Mouse (Mus musculus) CD8-positive naive resting alpha-beta T cell, adult 2 months (primary cell): Measurements from ENCODE around the gene Cpt1c.
A peak's percentile ranks its signal among the peaks of the same experiment; 100 is the strongest.
"Not testable (repeated sequence)": the region's sequence is repeated elsewhere in the genome, so short reads cannot be mapped to it uniquely, and the experiment has no call there.

Experiments
- DNase-seq, 2 experiments: peaks; one replicate each; pipeline ENCODE4 v3.0.0; 2022; ENCODE audit warnings: low read depth in 2 of 2, low spot score in 2 of 2

Gene Cpt1c

DNA sequence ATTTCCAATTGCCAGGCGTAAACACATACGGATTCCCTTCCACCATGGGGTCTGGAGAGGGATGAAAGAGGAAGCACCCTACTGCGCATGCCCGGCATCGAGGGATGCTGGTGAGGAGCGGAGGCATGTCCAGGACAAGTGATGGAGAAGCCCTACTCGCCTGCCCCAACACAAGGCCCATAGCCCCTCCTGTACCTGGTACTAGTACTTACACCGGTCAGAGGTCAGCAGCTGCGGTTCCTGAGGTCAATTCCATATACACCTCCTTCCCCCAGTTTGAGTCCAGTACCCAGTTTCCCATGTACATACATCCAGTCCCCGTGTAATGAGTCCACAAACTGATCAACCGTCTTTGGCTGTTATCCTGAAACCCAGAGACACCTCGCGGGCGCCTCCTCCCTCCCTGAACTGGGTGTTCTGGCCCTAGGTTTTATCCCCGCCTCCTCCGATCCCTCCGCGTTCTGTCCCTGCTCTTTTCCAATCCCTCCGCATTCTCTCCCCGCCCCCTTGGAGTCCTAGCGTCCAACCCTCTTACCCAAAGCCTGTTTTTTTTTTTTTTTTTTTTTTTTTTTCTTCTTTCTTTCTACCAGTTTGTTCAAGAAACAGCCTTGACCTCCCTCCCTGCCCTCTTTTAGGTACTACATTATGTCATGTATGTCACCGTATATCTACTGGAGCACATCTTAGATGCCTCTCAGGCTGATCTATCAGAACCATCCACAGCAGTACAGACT, at the start of gene Cpt1c:
TSS of gene Cpt1c (minus strand) at position 469 of the 734 bp plus-strand sequence.
- no peak for DNase-seq

DNA sequence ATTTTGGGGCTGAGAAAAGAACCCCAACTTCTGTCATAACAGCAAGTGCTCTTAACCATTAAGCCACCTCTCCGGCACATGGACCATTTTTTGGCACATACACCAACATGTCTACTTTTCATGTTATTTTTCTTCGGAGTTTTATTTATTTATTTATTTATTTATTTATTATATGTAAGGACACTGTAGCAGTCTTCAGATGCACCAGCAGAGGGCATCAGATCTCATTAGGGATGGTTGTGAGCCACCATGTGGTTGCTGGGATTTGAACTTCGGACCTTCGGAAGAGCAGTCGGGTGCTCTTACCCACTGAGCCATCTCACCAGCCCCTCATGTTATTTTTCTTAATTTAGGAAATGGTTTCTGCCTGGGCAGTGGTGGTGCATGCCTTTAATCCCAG, 49.1 kb upstream of the Cpt1c start:
- not testable (repeated sequence) for DNase-seq

DNA sequence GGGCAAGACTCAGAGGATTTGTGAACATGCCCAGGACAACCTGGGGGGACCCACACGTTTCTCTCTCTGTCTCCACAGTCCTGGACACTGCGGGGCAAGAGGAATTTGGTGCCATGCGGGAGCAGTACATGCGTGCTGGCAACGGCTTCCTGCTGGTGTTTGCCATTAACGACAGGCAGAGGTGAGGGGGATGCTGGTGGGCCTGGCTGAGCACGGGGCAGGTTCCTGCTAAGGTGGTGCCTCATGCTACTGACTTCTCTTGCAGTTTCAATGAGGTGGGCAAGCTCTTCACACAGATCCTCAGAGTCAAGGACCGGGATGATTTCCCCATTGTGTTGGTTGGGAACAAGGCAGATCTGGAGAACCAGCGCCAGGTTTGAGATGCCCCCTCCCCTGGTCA, 45.6 kb upstream of the Cpt1c start:
- DNase-seq = no peak

DNA sequence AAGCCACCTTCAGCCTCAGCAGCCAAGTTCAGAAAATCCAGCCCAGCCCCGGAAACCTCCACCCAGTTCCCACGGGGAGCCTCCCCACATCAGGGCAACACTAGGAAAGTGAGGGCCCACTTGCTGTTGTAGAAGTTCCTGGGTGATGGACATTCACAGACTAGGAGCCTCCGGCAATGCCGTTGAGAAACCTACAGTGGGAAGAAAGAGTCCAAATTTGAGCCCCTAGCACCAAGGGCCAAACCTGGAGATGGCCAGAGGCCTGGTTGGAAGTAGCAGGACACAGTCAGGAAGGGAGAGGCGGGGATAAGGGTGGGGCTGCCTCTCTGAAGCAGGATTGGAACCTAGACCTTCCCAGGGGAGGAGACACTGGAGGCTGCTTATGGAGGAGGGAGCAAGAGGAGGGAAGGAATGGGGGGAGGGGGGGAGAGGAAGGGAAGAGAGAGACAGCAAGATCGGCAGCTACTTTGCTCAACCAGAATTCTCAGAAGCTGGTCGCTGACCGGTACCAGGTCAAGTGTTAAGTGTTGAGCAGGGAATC, 44.5 kb upstream of the Cpt1c start:
- peak in 1 of 2 experiments; percentile 15 for DNase-seq

DNA sequence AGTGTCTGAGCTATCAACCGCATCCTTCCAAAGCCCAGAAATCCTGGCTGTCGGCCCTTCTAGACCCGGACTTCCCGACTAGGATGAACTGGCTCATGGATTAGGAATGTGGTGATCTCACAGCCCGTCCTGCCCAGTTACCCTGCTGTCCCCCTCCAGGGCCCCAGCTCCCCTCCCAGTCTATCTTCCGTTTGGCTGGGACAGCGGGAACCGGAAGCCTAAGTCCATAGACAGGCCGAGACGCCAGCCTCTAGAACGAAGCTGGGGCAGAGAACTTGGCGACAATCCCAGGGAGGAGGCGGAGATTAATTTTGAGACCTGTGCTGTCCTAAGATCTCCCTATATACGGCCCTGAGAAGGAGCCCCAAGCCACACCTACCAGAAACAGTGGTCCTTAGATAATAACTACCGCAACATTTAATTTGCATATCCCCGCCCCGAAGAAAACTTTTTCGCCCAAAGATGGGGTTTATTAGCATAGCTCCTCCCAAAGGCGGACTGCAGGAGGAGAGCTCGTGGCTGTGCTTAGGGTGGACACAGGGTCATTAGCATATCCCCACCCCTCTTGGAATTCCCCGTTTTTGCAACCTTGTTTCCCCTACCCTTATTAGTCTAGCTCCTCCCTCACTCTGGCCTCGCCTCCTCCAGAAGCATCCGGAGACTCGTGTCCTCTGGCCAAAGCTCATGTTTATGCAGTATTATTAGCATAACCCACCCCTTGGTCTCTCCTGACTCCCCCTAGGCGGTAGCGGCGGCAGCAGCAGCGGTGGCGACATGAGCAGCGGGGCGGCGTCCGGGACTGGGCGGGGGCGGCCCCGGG, 42.8 kb upstream of the Cpt1c start, which contains the start of gene Rras:
TSS of gene Rras (plus strand) at position 720 of the 820 bp plus-strand sequence.
- peak; percentile 84 to 87 for DNase-seq

DNA sequence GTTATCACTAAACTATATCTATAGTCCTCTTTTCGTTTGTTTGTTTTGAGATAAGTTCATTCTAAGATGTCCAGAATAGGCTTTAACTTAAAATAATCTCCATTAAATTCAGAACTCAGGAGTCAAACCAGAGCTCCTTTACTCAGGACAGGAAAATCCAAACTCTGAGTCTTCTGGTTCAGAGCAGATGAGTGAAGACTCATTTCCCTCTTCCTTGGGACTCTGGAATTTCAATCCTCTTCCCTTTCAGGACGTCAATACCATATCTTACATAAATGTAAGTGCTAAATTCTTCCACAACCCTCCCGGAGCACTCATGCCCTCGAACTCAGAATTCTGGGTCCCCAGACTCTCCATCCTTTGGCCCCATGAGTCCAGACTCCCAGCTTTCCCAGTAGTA, 42.1 kb upstream of the Cpt1c start:
- no peak for DNase-seq

DNA sequence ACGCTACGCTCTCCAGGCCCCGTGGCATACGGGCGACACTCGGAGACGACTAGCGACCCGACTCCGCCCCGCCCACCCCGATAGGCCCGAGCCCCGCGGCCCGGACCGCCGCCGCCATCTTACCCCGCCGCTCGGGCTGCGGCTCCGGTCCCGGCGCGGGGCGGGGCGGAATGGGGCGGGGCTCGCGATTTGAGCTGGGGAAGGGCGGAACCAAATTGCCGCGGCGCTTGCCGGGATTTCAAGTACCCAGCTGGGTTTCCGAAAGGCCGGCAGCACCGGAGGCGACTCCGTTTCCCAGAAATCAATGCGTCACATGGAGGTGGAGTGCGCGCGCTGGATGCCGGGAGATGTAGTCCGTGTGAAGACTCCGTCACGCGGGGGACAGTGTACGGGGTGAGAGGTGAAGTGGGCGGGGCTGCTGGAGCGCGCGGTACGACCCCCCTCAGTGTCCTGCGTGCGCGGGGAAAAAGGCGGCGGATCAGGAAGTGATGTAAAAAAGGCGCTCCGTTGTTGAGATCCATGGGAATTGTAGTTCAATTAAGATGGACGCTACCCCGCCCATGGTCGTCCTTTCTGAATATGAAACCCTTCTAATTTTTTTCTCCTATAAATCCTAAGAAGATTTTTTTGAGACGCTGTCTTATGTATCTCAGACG, 41.4 kb upstream of the Cpt1c start, which contains the start of gene Scaf1:
TSS of gene Scaf1 (minus strand) at position 407 of the 656 bp plus-strand sequence.
- DNase-seq = peak; percentile 97 to 98

DNA sequence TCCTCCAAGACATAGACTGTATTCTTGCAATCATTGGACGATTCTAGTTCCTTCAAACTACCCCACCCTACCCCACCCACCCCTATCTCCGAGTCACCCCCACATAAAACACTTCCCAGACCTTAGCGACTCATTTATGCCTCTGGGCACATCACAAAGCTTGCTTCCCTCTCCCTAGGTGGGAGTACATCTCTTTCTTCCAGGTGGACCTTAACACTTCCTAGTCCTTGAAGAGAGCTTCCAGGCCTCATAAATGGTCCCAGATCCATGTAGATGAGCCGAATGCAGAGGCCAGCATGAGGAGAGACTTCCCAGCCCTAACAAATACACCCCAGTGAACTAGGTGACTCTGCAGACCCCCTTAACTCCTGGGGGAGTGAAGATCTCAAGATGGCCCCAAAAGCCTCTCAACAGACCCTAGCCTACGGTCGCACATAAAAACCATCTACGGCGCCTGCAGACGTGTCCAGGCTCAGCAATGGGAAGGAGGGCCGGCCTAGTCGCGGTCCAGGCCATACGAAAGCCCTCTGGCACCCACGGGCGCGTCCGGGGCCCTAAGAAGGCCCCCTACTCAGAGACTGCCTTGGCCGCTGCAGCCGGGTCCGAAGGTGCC, 40.8 kb upstream of the Cpt1c start:
- DNase-seq = peak in 1 of 2 experiments; percentile 10

DNA sequence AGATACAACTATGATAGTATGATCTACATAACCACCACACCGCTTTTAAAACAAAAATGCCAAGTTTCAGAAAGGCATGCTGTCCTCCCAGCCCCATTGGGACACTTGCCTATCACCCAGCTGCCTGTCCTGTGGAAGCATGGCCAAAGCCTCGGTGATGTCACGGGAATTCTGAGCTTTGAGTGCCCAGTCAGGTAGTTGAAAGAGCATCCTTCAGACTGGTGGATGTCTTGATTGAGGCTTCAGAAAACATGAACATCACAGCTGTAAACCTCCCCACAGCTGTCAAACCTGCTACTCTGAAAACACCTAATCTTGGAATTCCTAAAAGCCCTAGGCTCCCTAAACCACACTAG, 39.4 kb upstream of the Cpt1c start:
- DNase-seq = no peak

DNA sequence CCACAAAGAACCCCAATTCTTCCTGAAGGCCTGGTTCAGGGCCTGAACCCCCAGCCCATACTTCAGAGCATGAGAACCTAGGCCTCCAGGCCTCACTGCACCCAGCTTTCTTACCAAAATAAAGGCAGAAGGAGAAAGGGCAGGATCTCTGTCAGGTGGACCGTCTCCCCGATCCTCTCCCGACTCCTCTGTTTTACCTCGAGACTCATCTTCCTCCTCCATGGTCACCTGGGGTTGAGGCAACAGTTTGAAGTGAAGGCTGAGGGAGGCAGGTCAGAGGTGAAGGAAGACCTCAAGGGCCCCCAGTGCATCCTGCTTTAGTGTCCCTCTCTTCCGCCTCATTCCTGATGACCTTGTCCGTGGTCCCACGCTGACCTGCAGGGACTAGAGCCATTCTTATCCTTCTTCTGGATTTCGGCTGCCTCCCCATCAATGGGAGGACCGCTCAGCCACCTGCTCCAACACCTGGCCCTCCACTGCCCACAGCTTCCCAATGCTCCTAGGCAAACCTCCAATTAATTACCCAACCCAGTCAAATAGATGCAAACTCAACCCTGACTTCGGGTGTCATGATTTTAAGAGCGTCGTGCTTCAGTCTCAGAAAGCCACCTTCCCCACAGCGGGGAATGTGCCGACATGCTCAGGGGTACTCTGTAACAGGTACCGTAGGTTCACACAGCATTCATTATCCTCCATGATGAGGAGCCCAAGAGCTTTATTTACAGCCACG, 38.9 kb upstream of the Cpt1c start:
- DNase-seq = no peak

DNA sequence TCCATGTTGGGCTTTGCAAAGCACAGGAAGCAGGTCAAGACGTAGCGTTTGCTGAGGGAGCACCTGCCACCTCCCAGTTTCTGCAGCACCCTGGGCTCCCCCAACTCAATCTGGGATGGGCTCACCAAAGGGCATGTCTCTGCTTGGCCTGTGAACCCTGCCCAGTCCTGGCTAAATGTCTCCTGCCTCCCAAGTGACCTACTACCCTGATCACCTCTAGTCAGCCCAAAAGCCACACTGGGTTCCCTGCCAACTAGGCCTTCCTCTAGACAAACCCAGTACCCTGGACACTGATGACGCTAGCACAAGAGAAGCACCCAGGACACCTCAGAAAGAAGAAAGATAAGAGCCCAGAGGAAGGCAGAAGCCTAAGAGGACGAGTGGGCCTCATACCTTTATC, 38.2 kb upstream of the Cpt1c start:
- no peak for DNase-seq

DNA sequence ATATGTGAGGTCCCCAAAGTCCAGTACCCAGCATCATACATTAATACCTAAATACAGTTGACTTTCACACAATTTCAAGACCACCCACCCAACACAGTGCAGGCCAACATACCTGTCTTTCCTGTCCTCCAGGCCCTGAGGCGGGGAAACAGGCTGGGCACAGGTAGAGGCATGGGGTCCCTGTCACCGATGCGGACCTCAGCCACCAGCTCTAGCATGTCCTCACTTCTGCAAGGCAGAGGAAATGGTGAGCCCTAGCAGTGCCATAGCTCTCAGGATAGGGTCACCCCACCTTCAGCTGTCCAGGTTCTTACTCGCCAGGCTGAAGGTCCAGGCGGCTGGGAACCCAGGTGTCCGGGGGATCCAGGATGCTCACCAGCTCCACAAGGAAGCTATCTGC, 37.4 kb upstream of the Cpt1c start:
- DNase-seq = no peak

DNA sequence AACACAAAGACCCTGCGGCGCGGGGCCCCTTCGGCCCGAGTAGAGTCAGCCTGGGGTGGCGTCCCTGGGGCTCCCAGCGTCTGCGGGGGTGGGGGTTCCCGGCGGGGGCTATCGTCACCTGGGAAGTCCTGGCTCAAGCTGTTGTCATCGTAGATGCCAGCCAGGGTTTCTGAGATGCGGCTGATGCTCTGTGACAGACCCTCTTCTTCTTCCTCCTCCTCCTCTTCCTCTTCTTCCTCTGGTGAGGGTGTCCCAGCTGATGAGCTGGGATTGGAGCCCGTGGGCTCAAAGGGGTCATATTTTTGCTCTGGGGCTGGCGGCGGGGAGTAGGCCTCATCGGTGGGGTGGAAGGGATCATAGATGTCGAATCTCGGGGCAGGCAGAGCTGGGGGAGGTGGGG, 33.8 kb upstream of the Cpt1c start:
- DNase-seq = no peak

DNA sequence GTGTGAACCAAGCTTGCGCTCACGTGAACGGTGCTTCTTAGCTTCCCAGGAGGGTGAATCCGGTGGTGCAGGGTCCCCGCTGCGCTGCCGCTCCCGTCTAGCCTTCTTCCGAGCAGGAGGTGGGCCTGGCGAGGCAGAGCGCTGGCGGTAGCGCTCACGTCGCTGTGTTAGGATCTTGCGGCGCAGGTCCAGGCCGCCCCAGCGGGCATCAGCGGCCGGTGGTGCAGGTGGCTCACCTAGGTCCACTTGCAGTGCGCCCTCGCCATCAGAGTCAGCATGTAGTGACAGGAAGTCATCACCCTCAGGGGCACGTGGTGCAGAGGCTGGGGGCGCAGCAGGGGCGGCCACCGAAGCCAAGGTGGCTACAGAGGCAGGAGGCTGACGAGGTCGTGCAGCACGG, 33.2 kb upstream of the Cpt1c start:
- no peak for DNase-seq

DNA sequence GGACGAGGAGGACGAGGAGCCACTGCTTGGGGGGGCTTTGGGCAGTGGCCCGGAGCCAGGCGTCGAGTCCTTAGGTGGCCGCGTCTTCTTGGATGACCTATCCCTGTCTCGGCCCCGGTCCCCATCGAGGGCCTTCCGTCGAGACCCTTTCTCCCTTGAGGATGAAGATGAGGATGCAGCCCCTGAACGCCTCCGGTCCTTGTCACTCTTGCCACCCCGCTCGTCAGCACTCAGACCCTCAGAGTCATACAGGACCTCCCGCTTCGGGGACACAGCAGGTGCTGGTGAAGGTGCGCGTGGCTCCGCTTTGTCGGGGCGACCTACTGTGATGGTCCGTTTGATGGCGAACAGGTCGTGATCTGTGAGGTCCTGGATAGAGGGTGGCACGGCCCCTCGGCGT, 32.5 kb upstream of the Cpt1c start:
- DNase-seq = no peak

DNA sequence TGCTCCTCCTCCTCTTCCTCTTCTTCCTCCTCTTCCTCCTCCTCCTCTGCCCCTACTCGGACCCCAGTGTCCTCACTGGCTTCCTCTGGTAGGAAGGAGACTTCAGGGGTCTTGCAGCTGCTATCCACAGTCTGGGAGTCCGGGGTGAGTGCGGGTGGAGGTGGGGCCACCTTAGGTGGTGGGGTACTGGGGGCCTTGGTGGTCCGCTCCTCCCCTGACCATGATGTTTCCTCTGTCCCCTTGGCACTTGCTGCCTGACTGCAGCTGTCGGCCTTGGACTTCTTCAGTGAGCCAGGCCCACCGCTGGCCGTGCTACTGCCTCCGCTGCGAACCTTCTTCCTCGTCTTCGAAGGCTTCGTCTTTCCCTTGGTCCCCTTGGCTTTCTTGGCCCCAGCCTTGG, 31.9 kb upstream of the Cpt1c start:
- DNase-seq = no peak

DNA sequence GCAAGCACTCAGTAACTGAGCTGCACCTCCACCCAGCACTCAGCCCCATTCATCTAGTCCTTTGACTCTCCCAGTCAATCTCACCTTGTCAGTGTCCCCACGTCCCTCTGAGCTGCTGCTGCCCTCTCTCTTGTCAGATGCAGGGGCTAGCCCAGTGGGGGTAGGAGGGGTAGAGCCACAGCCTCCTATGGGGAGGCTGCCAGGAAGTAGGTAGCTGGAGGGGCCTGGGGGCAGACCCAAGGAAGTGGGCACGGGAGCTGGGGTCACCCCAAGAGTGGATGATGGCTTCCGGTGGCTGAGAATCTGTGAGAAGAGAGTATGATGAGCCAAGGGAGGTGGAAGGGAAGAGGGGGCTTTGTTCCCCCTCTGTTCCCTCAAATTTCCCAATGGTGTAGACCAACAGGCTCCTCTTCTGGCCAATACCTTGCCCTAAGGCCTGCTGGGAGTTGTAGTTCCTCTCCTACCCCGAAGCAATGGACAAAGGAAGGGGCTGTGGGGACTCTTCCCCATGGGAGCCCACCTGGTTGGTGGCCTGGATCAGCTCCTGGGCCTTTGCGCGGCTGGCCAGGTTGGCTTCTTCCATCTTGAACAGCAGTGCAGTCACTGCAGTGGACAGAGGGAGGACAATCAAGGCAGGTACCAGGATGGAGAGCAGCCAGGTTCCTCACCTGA, 30.8 kb upstream of the Cpt1c start:
- no peak for DNase-seq

DNA sequence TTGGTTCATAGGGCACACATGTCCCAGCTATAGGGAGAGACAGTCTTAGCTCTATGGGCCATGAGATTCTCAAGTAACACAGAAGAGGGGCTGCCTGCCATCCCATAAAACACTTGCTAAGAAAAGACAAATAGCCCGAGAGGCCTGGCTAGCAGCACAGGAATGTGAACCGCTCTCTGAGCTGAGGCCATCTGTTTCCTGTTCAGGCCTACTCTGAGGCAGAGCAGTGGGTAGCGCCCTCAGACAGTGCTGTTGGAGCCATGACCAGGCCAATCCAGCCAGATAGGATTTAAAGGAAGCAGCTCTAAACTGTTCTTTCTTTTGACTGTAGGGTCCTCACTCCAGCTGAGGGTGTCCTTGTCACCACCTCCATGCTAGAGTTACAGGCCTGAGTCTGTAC, 29.9 kb upstream of the Cpt1c start:
- no peak for DNase-seq

DNA sequence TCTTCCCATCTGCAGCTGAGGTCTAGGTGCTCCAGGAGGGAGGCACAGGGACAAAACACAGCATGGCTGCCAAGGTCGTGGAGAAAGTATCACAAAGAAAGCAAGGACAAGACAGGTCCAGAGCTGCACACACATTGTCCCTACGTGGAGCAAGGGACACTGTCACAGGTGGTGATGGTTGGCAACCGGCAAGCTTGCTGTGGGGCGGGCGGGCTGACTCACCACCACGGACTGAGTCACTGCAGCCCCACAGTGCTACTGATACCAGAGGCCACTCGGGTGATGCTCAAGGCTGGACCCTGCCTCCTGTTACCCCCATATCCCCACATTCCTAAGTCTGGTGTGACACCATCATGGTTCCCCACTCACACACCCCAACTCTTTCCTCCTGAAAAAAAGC, 27.8 kb upstream of the Cpt1c start:
- DNase-seq = no peak

DNA sequence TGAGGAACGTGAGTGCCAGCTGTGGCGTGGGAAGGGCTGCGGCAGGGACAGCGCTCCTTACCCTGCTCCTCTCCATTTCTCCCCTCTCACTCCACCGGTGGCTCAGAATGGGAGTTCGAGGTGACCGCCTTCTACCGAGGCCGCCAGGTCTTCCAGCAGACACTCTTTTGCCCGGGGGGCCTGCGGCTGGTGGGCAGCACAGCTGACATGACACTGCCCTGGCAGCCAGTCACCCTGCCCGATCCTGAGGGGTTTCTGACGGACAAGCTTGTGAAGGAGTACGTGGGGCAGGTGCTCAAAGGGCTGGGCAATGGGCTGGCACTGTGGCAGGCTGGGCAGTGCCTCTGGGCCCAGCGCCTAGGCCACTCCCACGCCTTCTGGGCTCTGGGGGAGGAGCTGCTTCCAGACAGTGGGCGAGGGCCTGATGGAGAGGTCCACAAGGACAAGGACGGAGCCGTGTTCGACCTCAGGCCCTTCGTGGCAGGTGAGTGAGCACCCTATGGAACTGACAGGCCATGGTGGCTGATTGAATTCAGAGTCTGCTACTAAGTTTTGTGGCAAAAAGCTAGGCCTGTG, 26.0 kb upstream of the Cpt1c start:
- DNase-seq = no peak
